Mouse (Mus musculus): ENCODE data around the gene Ecm2. TPM values are rescaled to one million over a fixed set of nuclear protein-coding genes. Genes with fewer than 3 reads are reported as not detected.

The Ecm2 gene
- total RNA-seq, 2 experiments from 2014 or later = 1.7 to 1.9 TPM

Other genes with a start within 250 kb of the Ecm2 start
- gene Fgd3, start 184.5 kb upstream of the Ecm2 start, total RNA-seq (2021) = 10 to 100 TPM; 19.8 to 27.2 TPM
- gene Bicd2, start 163.2 kb upstream of the Ecm2 start, total RNA-seq (2021) = 10 to 100 TPM; 56.6 to 57.2 TPM
- gene Ippk, start 83.6 kb upstream of the Ecm2 start, total RNA-seq (2021) = 10 to 100 TPM; 12.7 to 12.8 TPM
- 1 to 10 TPM; 2.4 to 2.8 TPM for gene Tes3-ps, start 11.5 kb upstream of the Ecm2 start, total RNA-seq (2021)
- 1 to 10 TPM in 1 of 2 experiments, under 1 TPM in 1; 0.89 to 1.1 TPM for gene Aspn, start 39.6 kb downstream of the Ecm2 start, total RNA-seq (2021)
- gene Omd, start 77.7 kb downstream of the Ecm2 start, total RNA-seq (2021) = 1 to 10 TPM; 1.2 to 1.4 TPM
- 10 to 100 TPM; 11.3 to 11.4 TPM for gene Ogn, start 103.2 kb downstream of the Ecm2 start, total RNA-seq (2021)
- gene Cenpp, start 148.0 kb downstream of the Ecm2 start, total RNA-seq (2021) = 1 to 10 TPM; 2.5 to 3.0 TPM
- gene Nol8, start 148.3 kb downstream of the Ecm2 start, total RNA-seq (2021) = 10 to 100 TPM; 29.2 to 29.3 TPM
- gene Iars, start 177.3 kb downstream of the Ecm2 start, total RNA-seq (2021) = 10 to 100 TPM; 83.6 to 90.5 TPM

Measured in left cerebral cortex, postnatal 4 days (tissue).